Mouse (Mus musculus) erythroid progenitor cell, adult 5-6 weeks (primary cell): ENCODE results near the gene Rsad2. TPM values are rescaled to one million over a fixed set of nuclear protein-coding genes. Genes with fewer than 3 reads are reported as not detected.
A peak's percentile ranks its signal among the peaks of the same experiment; 100 is the strongest.

Experiments
- ATAC-seq: replicated peaks from 2 replicates; pipeline ENCODE4 v1.8.0; 2016; ENCODE audit warnings: moderate number of reproducible peaks, mild to moderate bottlenecking, moderate TSS enrichment, inconsistent platforms; ENCODE audit not compliant: poor library complexity, low FRiP score, severe bottlenecking
- total RNA-seq, 2 experiments: library from RNA; stranded (forward) in 1 of 2; stranded (reverse) in 1 of 2; fragments of 150-400 nt in 1 of 2; fragments of 186-747, 209-891 nt in 1 of 2; gene quantifications; 2 replicates each; pipeline versions ENCODE4 v1.2.3 to v1.2.4; 2015 to 2017; ENCODE audit warnings: low replicate concordance in 2 of 2

Rsad2 gene
- 288 and 315 TPM in 2 replicates for total RNA-seq (2015; ENCODE audit: low replicate concordance)
- 246 and 389 TPM in 2 replicates for total RNA-seq (2017; ENCODE audit: low replicate concordance)

DNA sequence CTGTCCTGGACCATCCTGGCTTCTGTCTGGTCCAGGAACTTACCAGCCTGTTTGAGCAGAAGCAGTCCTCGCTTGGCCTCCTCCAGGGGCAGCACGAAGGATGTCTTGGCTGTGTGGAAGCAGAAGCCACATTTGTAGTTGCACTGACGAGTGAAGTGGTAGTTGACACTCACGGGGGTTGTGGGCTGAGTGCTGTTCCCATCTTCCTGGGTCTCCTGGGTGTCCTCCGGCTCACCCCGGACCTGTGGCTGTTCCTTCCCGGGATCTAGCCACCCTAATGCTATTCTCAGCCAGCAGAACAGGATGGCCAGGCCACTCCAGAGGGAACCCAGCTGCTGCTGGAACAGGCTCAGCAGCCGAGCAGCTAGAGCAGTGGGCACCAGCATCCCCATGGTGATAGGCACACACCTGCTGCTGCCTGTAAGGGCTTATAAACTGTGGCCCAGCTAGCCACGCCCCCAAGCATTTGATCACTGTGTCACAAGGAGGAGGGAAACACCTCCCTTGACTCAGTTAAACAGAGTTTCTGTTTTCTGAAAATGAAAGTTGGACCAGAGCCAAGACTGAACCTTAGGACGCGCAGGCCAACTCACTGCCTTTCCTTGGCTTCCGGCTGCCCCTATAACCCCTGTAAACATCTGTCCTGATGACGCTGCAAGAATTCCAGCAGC, at the start of gene Rsad2:
TSS of gene Rsad2 (minus strand) at position 425 of the 671 bp plus-strand sequence.
- peak; percentile 95 for ATAC-seq

DNA sequence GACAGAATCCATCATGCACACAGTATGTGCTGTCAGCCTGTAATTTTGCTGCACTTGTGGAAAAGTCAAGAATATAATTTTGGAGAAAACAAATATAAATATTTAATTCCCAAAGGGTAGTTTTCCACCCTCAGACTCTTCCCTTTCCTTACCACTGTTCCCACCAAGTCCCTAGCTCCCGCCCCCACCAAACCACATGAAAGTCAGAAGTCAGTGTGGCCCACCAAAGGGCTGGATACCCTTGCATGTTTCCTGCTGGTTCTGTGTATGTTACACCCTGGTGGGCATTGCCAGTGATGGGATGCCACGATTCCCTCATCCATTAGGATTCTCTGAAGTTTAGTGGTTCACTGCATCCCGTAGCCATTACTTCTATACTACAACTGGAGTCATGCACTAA, 44.8 kb upstream of the Rsad2 start:
- ATAC-seq, result no peak

DNA sequence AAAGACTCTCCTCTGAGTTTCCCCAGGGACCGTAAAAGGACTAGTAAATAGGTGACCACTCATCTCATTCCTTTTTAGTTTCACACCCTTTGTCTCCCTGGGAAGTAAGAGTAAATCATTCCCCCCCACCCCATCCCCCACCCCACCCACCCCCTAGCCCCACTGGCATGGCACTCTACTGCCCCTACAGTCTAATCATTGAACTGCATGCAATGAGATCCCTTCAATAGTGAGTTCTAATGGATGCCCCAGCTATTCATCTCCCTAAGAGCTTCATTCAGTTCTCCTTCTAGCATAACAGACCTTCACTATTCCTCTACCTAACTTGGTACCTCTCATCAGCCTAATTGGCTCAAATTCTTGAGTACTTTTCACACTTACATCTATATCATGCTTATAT, 33.7 kb upstream of the Rsad2 start:
- no peak for ATAC-seq

DNA sequence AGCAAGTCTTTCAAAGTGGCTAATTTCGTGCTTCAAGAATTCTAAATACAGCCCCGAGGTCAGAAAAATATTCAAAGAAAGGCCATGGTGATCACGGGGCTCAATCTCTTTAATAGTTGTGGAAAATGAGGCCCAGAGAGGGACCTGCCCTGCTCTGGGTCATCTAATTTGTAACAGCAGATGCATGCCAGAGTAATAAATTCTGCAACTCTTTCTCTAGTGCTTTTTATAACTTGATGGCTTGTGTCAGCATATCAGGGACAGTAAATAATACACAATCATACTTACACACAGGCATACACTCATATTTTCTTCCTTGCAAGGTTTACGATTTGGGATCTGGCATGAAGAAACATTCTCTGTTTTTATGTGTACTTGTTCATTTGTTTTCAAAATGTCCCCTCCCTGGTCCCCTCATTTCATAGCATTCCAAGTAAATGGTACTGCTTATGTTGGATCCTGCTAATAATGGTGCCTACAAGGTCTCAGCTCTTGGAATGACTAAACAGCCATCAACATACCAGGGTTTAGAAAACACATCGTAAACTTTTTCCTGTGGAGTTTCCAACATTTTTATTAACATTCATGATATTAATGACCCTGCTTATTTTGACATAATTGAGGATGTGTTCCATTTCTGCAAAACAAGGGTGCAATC, 32.5 kb upstream of the Rsad2 start:
- ATAC-seq, result no peak

DNA sequence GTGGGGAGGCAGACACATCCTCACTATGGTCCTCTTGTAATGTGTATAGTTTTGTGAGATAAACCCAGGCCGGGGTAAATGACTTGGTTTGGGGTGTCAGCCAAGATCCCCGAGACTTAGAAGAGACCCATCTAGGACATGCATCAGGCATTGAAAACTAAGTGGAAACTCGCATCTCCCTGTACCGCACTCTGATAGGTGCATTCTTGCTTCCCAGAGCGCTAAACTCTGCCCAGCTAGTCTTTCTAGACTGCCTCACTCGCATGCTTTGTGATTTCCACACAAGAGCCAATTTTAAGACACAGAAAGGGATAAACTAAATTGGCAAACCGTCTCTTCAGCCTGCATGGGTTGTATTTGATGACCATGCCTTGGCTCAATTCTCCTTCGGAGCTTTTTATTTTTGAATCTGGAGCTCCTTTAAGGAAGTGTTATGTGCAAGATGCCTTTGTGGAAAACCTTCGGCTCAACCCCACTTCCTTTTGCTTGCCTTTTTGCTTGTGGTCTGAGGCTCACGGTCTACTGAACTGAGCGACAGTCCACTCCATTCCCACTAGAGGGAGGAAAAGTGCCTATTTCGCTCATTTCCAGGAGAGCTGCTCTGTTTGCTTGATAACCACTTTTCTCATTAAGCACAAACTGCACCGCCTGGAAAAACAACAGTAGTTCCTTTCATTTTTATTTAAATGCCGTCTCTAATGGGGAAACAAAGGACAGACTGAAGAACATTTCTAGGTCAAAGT, 31.8 kb upstream of the Rsad2 start:
- peak; percentile 81 for ATAC-seq

DNA sequence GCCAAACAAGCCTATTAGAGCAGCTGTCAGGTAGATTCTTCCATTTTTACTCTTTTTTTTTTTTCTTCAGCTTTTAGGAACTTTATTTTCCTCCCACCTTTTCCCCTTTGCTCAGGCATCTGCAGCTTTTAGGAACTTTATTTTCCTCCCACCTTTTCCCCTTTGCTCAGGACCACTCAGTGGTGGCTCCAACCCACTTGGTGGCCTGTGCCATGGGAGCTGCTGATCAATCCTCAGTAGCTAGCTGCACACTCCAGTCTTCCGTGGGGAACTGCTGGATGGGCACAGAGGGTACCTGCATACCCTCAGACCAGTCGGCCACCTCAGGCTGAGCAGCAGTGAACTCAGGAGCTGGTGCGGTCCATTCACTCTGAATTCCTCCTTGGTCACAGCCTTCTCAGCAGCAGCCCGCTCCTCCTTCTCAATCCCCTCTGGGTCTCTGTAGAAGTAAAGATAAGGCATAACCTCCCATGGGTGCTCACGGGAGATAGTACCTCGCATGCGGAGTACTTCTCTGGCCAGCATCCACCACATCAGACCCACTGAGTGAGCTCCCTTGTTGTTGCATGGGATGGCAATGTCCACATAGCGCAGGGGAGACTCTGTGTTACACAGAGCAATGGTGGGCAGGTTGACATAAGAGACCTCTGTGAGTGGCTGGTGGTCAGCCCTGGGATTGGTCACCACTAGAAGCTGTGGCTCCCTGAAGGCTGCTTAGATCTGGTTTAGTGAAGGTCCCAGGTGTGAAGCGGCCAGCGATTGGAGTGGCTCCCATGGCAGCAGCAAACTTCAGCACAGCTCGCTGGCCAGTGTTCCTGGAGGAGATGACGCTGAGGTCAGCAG, 29.7 kb upstream of the Rsad2 start:
- peak; percentile 67; the same call in 1 of the 2 replicates for ATAC-seq

DNA sequence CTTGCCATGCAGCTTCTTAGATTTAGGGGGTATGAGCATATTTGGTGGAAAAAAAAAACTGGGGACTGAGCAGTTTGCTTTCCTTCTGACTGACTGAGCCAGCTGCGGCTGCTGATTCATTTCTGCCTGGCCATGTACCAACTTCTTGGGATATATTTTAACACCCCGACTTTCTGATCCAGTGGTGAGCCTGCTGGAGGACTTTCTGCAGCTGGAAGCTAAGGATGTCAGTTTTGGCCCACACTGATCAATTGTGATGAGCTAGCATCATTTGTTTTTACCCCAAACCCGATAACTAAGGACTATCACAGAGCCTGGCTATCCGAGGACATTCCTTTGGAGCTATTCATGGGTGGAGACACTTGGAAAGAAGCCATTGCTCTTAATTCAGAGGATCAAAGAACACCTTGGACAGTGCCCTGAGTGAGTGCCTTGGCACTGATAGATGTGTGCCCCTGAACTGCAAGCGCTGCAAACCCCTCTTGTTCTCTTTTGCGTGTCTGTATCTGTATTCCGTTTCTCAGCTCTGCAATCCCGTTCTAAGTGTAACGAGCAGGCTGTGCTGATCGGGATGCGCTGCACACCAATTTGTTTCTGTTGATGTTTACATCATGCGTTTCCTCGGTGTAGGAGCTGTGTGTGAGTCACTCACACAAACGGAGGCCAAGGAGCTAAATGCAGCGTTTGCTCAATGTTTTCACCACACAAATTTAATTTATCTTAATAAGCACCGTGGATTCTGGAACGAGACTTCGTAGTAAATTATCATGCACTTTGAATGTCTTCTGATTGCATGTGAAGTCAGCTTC, 22.1 kb upstream of the Rsad2 start:
- ATAC-seq, result no peak

DNA sequence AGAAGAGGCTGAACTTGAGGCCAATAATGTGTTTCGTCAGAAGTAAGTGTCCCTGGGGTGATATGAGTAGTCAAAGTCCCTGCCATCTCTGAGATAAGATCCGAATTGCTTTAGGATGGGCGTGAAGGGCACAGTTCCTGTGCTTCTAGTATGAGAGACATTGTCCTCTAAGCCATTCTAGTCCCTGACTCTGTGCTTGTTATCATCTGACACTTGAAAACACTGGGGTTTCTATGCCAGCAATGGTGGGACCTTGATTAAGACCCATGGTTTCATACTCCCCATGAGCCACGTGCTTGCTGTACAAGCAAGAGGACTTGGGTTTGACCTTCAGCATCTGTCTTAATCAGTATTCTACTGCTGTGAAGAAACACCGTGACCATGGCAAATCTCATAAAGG, 20.9 kb upstream of the Rsad2 start:
- no peak for ATAC-seq

DNA sequence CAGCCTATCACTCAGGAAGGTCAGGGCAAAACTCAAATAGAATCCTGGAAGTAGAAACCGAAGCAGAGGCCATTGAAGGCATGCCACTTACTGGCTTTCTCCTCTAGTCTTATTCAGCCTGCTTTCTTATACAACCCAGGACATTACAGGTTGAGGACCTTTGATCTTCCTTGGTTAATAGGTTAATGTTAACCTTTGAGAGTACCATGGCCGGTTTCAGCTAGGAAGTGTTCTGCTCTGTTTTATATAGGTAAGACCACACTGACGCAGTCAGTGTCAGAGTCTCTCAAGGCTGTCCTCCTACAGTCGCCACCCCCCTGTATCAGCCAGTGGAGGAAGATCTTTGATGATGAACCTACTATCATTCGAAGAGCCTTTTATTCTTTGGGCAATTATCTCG, 17.5 kb upstream of the Rsad2 start:
- no peak for ATAC-seq

DNA sequence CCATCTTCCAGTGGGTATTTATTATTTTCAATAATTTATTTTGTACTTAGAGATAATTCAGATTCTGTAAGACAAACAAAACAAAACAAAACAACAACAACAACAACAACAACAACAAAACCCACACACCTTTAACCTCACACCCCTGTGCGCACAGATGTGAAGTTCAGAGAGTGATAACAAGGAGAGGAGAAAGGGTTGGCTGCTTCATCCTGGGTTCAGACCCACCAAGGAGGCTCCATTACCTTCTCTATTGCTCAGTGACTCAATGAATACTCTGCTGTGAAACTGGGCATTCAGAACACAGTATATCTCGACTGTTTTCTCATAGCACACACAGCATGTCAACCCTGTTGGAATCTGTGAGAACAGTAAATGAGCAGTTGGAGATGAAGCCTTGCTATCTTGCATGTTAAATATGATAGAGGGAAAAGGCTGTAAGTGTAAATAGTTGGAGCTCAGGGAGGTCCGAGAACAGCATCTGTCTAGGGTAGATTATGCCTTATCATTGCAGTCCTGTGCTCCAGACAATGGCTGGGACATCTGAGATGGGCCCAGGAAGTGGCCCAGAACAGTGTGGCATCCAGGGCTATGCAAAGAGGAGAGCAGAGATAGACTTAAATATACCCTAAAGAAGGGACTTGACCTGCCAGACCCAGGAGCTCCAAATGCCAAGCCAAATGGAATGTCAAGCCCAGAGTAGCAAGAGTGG, 16.7 kb upstream of the Rsad2 start:
- peak; percentile 73 for ATAC-seq

DNA sequence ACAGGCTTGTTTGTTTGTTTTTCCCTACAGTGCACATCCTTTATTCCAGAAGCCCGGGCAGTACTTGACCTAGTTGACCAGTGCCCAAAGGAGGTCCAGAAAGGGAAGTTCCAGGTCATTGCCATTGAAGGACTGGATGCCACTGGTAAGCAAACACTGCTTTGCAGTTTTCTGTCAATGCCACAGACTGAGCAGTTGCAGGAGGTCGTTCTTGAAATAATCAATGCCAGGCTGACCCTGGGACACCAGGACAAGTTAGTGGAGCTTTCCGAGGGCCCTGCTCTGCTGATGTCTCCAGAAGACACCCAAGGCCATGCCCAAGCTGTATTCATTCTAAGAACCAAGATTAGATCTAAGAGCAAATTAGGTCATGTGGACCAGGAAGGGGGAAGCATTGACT, 15.1 kb upstream of the Rsad2 start:
- no peak for ATAC-seq

DNA sequence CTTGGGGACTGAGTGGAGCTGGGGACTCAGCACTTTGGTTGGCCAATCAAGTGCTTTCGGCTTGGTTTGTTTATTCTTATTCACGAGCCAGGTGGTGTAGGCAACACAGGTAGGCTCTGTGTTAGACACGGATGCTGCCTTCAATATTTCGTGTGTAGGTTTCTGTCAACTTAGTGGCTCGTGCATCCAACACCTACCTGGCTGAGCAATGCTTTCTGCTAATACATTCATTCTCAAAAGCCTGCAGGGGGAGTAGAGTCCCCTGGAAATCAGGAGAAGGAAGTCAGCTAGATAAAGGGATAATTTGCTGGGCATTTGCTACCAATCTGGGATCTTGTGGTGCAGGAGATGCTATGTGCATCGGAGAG, 13.8 kb upstream of the Rsad2 start:
- 0 out of 2 replicates have a peak, but pooled peaks have one; percentile 4 for ATAC-seq

DNA sequence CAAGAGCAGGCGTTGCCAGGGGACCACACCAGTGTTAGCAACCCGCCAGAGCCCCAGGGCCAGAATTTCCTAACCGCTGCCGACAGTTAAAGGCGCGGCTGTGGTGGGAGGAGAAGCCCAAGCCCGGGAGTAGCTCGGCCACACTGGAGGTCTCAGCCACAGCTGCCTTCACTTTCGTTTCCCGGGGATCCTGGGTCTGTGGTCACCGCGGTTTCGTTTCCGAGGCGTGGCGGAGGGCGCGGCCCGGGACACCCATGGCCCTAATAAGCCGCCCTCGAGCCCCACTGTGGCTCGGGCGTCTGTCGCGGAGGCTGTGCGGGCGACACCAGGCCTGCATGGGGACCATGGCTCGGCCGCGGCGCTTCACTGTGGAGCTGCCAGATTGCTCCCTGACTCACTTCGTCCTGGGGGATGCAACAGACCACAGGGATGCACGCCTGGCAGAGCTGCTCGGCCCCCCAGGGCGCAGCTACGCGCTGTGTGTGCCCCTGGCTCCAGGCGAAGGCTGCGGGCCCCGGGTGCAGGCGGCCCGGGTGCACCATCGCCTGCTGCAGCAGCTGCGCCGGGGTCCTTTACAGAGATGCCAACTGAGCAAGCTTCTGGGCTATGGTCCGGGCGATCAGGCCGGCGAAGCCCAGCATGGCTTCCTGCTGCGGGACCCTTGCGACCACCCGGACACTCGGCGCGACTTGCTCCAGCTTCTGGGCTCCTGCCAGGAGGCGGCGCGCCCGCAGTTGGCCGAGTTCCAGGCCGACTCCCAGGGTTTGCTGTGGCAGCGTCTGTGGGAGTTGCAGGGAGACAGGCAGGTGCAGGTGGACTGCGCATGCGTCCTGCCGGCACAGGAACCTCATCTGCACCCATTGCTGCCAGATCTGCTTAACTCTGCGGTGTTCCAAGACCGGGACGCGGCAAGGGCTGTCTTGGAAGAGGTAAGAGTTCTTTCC, 13.1 kb upstream of the Rsad2 start, which contains the start of gene Cmpk2:
TSS of gene Cmpk2 (plus strand) at position 107 of the 944 bp plus-strand sequence.
- ATAC-seq, result peak; percentile 66

DNA sequence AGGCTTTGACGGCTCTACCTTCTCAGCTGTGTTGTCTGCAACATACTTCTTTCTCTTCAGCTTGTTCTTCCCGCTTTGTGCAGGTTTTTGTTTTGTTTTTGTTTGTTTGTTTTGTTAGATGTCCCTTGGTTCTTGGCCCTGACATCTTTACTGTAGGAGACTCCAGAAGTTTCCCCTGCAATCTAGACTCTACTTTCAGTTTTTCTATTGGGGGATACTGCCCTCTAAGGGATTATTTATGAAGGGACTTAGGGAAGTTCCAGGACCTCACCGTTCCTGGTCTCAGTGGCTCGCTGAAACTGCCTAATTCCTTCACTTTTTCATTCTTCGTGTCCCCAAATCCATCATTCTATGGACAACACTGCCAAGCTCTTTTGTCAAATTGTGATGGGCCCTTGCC, 9.3 kb upstream of the Rsad2 start:
- no peak for ATAC-seq

DNA sequence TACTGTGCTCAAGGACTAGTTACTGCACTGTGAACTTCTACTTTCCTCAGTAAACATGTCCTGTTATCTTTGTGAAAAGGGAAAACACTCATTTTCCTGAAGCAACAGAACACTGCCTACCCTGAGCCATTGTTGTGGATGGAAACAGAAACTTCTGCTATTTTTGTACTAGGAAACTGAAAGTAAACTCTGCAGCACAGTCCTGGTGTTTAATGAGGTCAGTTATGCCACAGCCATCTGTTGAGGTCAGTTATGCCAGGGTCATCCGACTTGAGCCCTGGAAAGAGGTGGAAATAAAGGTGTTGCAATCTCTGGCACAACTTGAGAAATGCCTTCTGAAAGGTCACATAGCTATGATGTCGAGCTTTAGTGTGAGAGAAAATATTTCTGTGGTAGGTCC, 3.8 kb upstream of the Rsad2 start:
- no peak for ATAC-seq

DNA sequence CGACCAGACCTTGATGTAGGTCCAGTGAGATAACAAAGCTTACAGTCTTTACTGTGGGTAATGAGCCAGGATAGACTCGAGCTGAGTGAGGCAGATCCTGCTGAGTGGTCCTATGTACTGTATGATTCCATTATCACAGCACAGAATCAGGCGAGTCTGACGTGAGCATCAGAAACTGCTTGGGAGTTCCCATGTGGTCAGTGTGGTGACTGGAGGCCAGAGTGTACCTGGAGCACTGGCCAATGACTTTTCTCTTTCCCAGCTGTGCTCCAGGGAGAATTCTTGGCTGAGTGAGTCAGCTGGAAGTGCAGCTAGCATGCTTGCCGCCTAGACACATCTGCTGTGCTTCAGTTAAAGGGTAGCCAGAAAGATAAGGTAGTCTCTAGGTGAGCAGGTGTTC, 1.6 kb downstream of the Rsad2 start:
- 0 out of 2 replicates have a peak, but pooled peaks have one; percentile 25 for ATAC-seq

DNA sequence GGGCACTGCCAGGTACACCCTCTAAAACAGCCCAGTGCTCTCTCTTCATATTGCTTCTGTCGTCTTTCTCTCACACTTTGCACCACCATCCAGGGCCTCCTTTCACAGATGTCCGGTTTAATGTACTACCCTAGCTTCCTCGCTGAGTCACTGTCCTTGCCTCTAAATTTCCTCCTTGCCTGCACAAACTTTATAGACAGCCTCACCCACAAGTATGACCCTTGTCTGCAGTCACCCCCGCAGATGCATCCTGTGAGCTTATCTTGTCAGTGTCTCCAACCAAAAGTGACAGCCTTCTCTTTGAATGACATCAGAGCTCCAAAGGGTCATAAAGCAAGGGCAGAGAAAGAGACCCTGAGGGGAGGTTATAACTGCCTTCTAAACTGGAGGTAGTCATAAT, 3.3 kb downstream of the Rsad2 start:
- ATAC-seq, result no peak
